Mouse (Mus musculus) Patski (cell line): ENCODE results near the gene Sorcs2. TPM values are rescaled to one million over a fixed set of nuclear protein-coding genes. Genes with fewer than 3 reads are reported as not detected.
A peak's percentile ranks its signal among the peaks of the same experiment; 100 is the strongest.
"Not testable (repeated sequence)": the region's sequence is repeated elsewhere in the genome, so short reads cannot be mapped to it uniquely, and the experiment has no call there.

Experiments used
- ATAC-seq: fragments of 100-300 bp; one replicate; pipeline ENCODE4 v1.8.0; 2021
- CTCF ChIA-PET: fragments of 350-600 bp; sonication (Branson Sonifier 250); formaldehyde crosslinking; loops from one replicate; lab custom pipeline; 2022; ENCODE audit warnings: inconsistent platforms; lab: Charles Lee
- POLR2A ChIA-PET: fragments of 350-600 bp; sonication (Branson Sonifier 250); formaldehyde crosslinking; loops from one replicate; lab custom pipeline; 2022; ENCODE audit warnings: antibody characterized with exemption, inconsistent platforms; lab: Charles Lee
- DNase-seq: peaks from one replicate; pipeline ENCODE4 v3.0.0-alpha.2; 2011; ENCODE audit warnings: low read depth, low spot score
- H3K27me3 ChIP-seq: fragments of 371-371 bp; one replicate; pipeline ENCODE4 v1.5.1; 2021
- CTCF ChIP-seq: fragments of 100-300 bp; IDR thresholded peaks from one replicate; pipeline ENCODE4 v1.5.1; 2021
- in situ Hi-C: fragments of 300-500 bp; cut with MboI; formaldehyde crosslinking; loops from 3 replicates; pipeline ENCODE4 v1.11.1; 2018; ENCODE audit warnings: low pct_unique_long_range_greater_than_20kb, mixed read lengths
- polyA plus RNA-seq: library from polyadenylated mRNA; unstranded; gene quantifications from one replicate; pipeline ENCODE4 v1.2.3, GENCODE M21; 2021

Gene Sorcs2
- polyA plus RNA-seq, 1 experiment from 2014 or later = 9.9 TPM

GRCm38 (mm10) chr5:36248022-36248421, 149.9 kb downstream of the Sorcs2 start:
- ATAC-seq = no peak
- ChIA-PET POLR2A (no interaction called here), CTCF (interaction anchor here (0.8 to 1.1 kb wide), 2 partner anchors 25 to 52 kb away, joined by 3 read pairs; no protein-coding TSS in a partner anchor)
- no peaks in the 10 kb centered on the region for H3K27me3 ChIP-seq
- TF ChIP-seq CTCF = no peak
- in situ Hi-C loops = no loop called here
- DNase-seq = no peak

- ATAC-seq, POLR2A ChIA-PET, H3K27me3 ChIP-seq, in situ Hi-C loops, DNase-seq, CTCF ChIA-PET: not testable (repeated sequence)
These were observed 160.4 kb downstream of the Sorcs2 start for GRCm38 (mm10) chr5:36237526-36237925.

- POLR2A ChIA-PET = interaction anchor here (0.7 kb wide), 1 partner anchor 25 kb away, joined by 3 read pairs; no protein-coding TSS in a partner anchor
- H3K27me3 ChIP-seq = no peaks in the 10 kb centered on the region
- DNase-seq (no peak), ATAC-seq (no peak)
- no peak for TF ChIP-seq CTCF
- CTCF ChIA-PET = no interaction called here
- in situ Hi-C loops = no loop called here
These were observed 167.6 kb downstream of the Sorcs2 start for GRCm38 (mm10) chr5:36230301-36230780.

GRCm38 (mm10) chr5:36228405-36229370, 169.3 kb downstream of the Sorcs2 start:
- no peak for ATAC-seq
- no peak for DNase-seq
- CTCF ChIA-PET = interaction anchor here (1.4 kb wide), 1 partner anchor 24 kb away, joined by 4 read pairs; no protein-coding TSS in a partner anchor
- in situ Hi-C loops = no loop called here
- no peak for TF ChIP-seq CTCF
- POLR2A ChIA-PET = no interaction called here
- no peaks in the 10 kb centered on the region for H3K27me3 ChIP-seq

- POLR2A ChIA-PET = interaction anchor here (1.4 kb wide), 1 partner anchor 66 kb away, joined by 3 read pairs; no protein-coding TSS in a partner anchor
- DNase-seq (peak; percentile 96), ATAC-seq (peak; percentile 97)
- CTCF ChIA-PET = no interaction called here
- no peak for TF ChIP-seq CTCF
- no peaks in the 10 kb centered on the region for H3K27me3 ChIP-seq
- in situ Hi-C loops = no loop called here
These were observed 171.6 kb downstream of the Sorcs2 start for GRCm38 (mm10) chr5:36226296-36226695.

GRCm38 (mm10) chr5:36225855-36226254, 172.1 kb downstream of the Sorcs2 start:
- ATAC-seq = peak; percentile 8
- CTCF ChIA-PET = no interaction called here
- in situ Hi-C loops = no loop called here

GRCm38 (mm10) chr5:36223787-36224186, 174.2 kb downstream of the Sorcs2 start:
- ATAC-seq = no peak
- H3K27me3 ChIP-seq = no peaks in the 10 kb centered on the region
- ChIA-PET CTCF (no interaction called here), POLR2A (no interaction called here)
- DNase-seq = no peak
- TF ChIP-seq CTCF = no peak
- in situ Hi-C loops = no loop called here

More at GRCm38 (mm10) chr5:36225855-36226254, 172.1 kb downstream of the Sorcs2 start:
- H3K27me3 ChIP-seq = no peaks in the 10 kb centered on the region
- no peak for TF ChIP-seq CTCF
- no peak for DNase-seq
- POLR2A ChIA-PET = interaction anchor here (1.4 kb wide), 1 partner anchor 67 kb away, joined by 3 read pairs; no protein-coding TSS in a partner anchor

- CTCF ChIA-PET = no interaction called here
These were observed 177.3 kb downstream of the Sorcs2 start for GRCm38 (mm10) chr5:36220626-36221025.

GRCm38 (mm10) chr5:36220105-36220504, 177.8 kb downstream of the Sorcs2 start:
- ChIA-PET CTCF (no interaction called here), POLR2A (interaction anchor here (0.8 kb wide), 1 partner anchor 15 kb away, joined by 3 read pairs; no protein-coding TSS in a partner anchor)
- in situ Hi-C loops = no loop called here
- H3K27me3 ChIP-seq = no peaks in the 10 kb centered on the region
- DNase-seq (no peak), ATAC-seq (no peak)
- no peak for TF ChIP-seq CTCF

More at GRCm38 (mm10) chr5:36220626-36221025, 177.3 kb downstream of the Sorcs2 start:
- DNase-seq (no peak), ATAC-seq (no peak)
- POLR2A ChIA-PET = interaction anchor here (0.8 kb wide), 1 partner anchor 14 kb away, joined by 3 read pairs; no protein-coding TSS in a partner anchor
- in situ Hi-C loops = no loop called here
- TF ChIP-seq CTCF = no peak
- no peaks in the 10 kb centered on the region for H3K27me3 ChIP-seq

GRCm38 (mm10) chr5:36213310-36213709, 184.6 kb downstream of the Sorcs2 start:
- in situ Hi-C loops = no loop called here
- ATAC-seq (no peak), DNase-seq (no peak)
- H3K27me3 ChIP-seq = no peaks in the 10 kb centered on the region
- ChIA-PET CTCF (no interaction called here), POLR2A (no interaction called here)
- TF ChIP-seq CTCF = no peak
